Mouse (Mus musculus): ENCODE measurements around the gene Kbtbd6. TPM values are rescaled to one million over a fixed set of nuclear protein-coding genes. Genes with fewer than 3 reads are reported as not detected.
"Not testable (repeated sequence)": the region's sequence is repeated elsewhere in the genome, so short reads cannot be mapped to it uniquely, and the experiment has no call there.

Kbtbd6 gene
- polyA plus RNA-seq, 1 experiment: 5.3 TPM

DNA sequence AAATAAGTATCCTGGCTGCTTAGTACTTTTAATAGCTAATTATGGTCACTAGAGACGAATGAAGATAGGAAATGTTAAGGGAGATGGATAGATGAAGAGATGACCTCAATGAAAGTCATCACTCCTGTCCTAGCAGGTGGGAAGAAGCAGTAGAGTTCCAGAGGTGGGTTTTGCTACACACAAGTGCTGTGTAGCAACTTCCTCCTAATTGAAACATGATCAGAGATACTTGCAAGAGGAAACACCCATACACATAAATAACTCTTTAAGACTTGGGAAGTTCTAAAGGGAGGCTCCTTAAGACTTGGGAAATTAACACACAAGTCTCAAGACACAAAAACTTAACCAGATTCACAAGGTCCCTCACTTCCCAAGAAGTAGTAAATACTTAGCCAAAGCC, 17.6 kb upstream of the Kbtbd6 start:
- Histone ChIP-seq H3K27ac (ENCODE audit: control insufficient read depth, insufficient read depth, low read depth, low read length, poor library complexity) (no peak overlapping the region), H3K4me1 (ENCODE audit: control insufficient read depth, insufficient read depth, low read length) (peaks cover 1% of the 10 kb centered on the region), H3K4me3 (replicated peaks; ENCODE audit: control insufficient read depth, low read depth, low read length) (no peak overlapping the region)
- TF ChIP-seq CTCF (IDR thresholded peaks at IDR 0.05; ENCODE audit: control insufficient read depth, insufficient read depth, low read length): no peak
- TF ChIP-seq POLR2A (IDR thresholded peaks at IDR 0.05; ENCODE audit: borderline replicate concordance, control insufficient read depth, low read depth, low read length): no peak
- WGBS: 55% methylated on average over 1 of the region's 1 CpGs

GRCm38 (mm10) chr14:79440655-79441054, 11.0 kb upstream of the Kbtbd6 start:
- 58% methylated on average over 2 of the region's 2 CpGs for WGBS
- no peak overlapping the region for H3K4me3 ChIP-seq (replicated peaks; ENCODE audit: control insufficient read depth, low read depth, low read length)
- TF ChIP-seq POLR2A (IDR thresholded peaks at IDR 0.05; ENCODE audit: borderline replicate concordance, control insufficient read depth, low read depth, low read length) (no peak), CTCF (IDR thresholded peaks at IDR 0.05; ENCODE audit: control insufficient read depth, insufficient read depth, low read length) (no peak)
- H3K27ac ChIP-seq (ENCODE audit: control insufficient read depth, insufficient read depth, low read depth, low read length, poor library complexity): peak overlapping the region; percentile 15; the same call in 1 of the 2 replicates
- H3K4me1 ChIP-seq (ENCODE audit: control insufficient read depth, insufficient read depth, low read length): peaks cover 9% of the 10 kb centered on the region

DNA sequence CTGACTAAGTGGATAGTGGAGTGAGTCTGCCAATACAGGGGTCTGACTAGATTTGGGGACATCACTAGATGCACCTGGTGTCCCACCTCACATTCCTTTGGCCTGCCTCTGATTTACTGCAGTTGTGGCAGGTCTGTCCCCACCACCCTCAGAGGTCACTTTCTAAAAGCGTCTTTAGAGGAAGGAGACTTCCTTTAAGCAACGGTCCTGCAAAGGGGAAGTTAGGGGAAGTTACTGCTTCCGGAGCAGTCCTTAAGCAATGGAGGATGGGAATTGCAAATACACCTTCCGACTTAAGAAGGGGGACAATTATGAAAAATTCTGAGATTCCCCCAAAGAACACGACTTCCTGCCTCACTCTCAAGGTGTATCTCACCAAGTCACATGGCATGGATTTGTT, 10.2 kb upstream of the Kbtbd6 start:
- Histone ChIP-seq H3K27ac (ENCODE audit: control insufficient read depth, insufficient read depth, low read depth, low read length, poor library complexity) (peak overlapping the region; percentile 70; the same call in 1 of the 2 replicates), H3K4me3 (replicated peaks; ENCODE audit: control insufficient read depth, low read depth, low read length) (no peak overlapping the region), H3K4me1 (ENCODE audit: control insufficient read depth, insufficient read depth, low read length) (peaks cover 11% of the 10 kb centered on the region)
- TF ChIP-seq CTCF (IDR thresholded peaks at IDR 0.05; ENCODE audit: control insufficient read depth, insufficient read depth, low read length): no peak
- TF ChIP-seq POLR2A (IDR thresholded peaks at IDR 0.05; ENCODE audit: borderline replicate concordance, control insufficient read depth, low read depth, low read length): no peak
- 14% methylated on average over 5 of the region's 5 CpGs for WGBS

- 88% methylated on average over 9 of the region's 9 CpGs for WGBS
- Histone ChIP-seq H3K4me3 (replicated peaks; ENCODE audit: control insufficient read depth, low read depth, low read length) (peak overlapping the region; percentile 25), H3K27ac (ENCODE audit: control insufficient read depth, insufficient read depth, low read depth, low read length, poor library complexity) (no peak overlapping the region), H3K4me1 (ENCODE audit: control insufficient read depth, insufficient read depth, low read length) (peaks cover 10% of the 10 kb centered on the region)
- TF ChIP-seq CTCF (IDR thresholded peaks at IDR 0.05; ENCODE audit: control insufficient read depth, insufficient read depth, low read length): no peak
- no peak for TF ChIP-seq POLR2A (IDR thresholded peaks at IDR 0.05; ENCODE audit: borderline replicate concordance, control insufficient read depth, low read depth, low read length)
Measured at GRCm38 (mm10) chr14:79444601-79445000, 7.0 kb upstream of the Kbtbd6 start.

- no peak for TF ChIP-seq CTCF (IDR thresholded peaks at IDR 0.05; ENCODE audit: control insufficient read depth, insufficient read depth, low read length)
- no peak for TF ChIP-seq POLR2A (IDR thresholded peaks at IDR 0.05; ENCODE audit: borderline replicate concordance, control insufficient read depth, low read depth, low read length)
- WGBS: 67% methylated on average over 16 of the region's 16 CpGs
- H3K27ac ChIP-seq (ENCODE audit: control insufficient read depth, insufficient read depth, low read depth, low read length, poor library complexity): peak overlapping the region; percentile 12; the same call in 1 of the 2 replicates
- peaks cover 10% of the 10 kb centered on the region for H3K4me1 ChIP-seq (ENCODE audit: control insufficient read depth, insufficient read depth, low read length)
- H3K4me3 ChIP-seq (replicated peaks; ENCODE audit: control insufficient read depth, low read depth, low read length): peak overlapping the region; percentile 27
Measured at GRCm38 (mm10) chr14:79445055-79445620, 6.5 kb upstream of the Kbtbd6 start.

DNA sequence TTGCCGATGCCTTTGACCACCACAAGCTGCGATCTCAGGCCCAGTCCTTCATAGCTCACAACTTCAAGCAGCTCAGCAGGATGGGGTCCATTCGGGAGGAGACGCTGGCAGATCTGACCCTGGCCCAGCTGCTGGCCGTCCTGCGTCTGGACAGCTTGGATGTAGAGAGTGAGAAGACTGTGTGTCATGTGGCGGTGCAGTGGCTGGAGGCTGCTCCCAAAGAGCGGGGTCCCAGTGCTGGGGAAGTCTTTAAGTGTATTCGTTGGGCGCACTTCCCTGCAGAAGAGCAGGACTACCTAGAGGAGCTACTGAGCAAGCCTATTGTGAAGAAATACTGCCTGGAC, 928 bp downstream of the Kbtbd6 start:
- 98% methylated on average over 8 of the region's 10 CpGs for WGBS
- H3K4me1 ChIP-seq (ENCODE audit: control insufficient read depth, insufficient read depth, low read length); H3K27ac ChIP-seq (ENCODE audit: control insufficient read depth, insufficient read depth, low read depth, low read length, poor library complexity): not testable (repeated sequence)
- peak overlapping the region; percentile 18 for H3K4me3 ChIP-seq (replicated peaks; ENCODE audit: control insufficient read depth, low read depth, low read length)

- TF ChIP-seq CTCF (IDR thresholded peaks at IDR 0.05; ENCODE audit: control insufficient read depth, insufficient read depth, low read length) (no peak), POLR2A (IDR thresholded peaks at IDR 0.05; ENCODE audit: borderline replicate concordance, control insufficient read depth, low read depth, low read length) (no peak)
- 89% methylated on average over 1 of the region's 1 CpGs for WGBS
Measured at GRCm38 (mm10) chr14:79460401-79460800, 8.8 kb downstream of the Kbtbd6 start.

GRCm38 (mm10) chr14:79460988-79461387, 9.4 kb downstream of the Kbtbd6 start:
- Histone ChIP-seq H3K4me1 (ENCODE audit: control insufficient read depth, insufficient read depth, low read length) (peaks cover 3% of the 10 kb centered on the region), H3K27ac (ENCODE audit: control insufficient read depth, insufficient read depth, low read depth, low read length, poor library complexity) (peak overlapping the region; percentile 67), H3K4me3 (replicated peaks; ENCODE audit: control insufficient read depth, low read depth, low read length) (no peak overlapping the region)
- 78% methylated on average over 4 of the region's 4 CpGs for WGBS
- TF ChIP-seq CTCF (IDR thresholded peaks at IDR 0.05; ENCODE audit: control insufficient read depth, insufficient read depth, low read length) (no peak), POLR2A (IDR thresholded peaks at IDR 0.05; ENCODE audit: borderline replicate concordance, control insufficient read depth, low read depth, low read length) (no peak)

More at GRCm38 (mm10) chr14:79460401-79460800, 8.8 kb downstream of the Kbtbd6 start:
- no peak overlapping the region for H3K4me3 ChIP-seq (replicated peaks; ENCODE audit: control insufficient read depth, low read depth, low read length)
- no peak overlapping the region for H3K27ac ChIP-seq (ENCODE audit: control insufficient read depth, insufficient read depth, low read depth, low read length, poor library complexity)
- H3K4me1 ChIP-seq (ENCODE audit: control insufficient read depth, insufficient read depth, low read length): peaks cover 3% of the 10 kb centered on the region

- H3K27ac ChIP-seq (ENCODE audit: control insufficient read depth, insufficient read depth, low read depth, low read length, poor library complexity): no peak overlapping the region
- no peak for TF ChIP-seq CTCF (IDR thresholded peaks at IDR 0.05; ENCODE audit: control insufficient read depth, insufficient read depth, low read length)
- TF ChIP-seq POLR2A (IDR thresholded peaks at IDR 0.05; ENCODE audit: borderline replicate concordance, control insufficient read depth, low read depth, low read length): no peak
- H3K4me3 ChIP-seq (replicated peaks; ENCODE audit: control insufficient read depth, low read depth, low read length): no peak overlapping the region
- H3K4me1 ChIP-seq (ENCODE audit: control insufficient read depth, insufficient read depth, low read length): peaks cover 3% of the 10 kb centered on the region
- WGBS: 84% methylated on average over 1 of the region's 1 CpGs
Measured at GRCm38 (mm10) chr14:79465623-79466022, 14.0 kb downstream of the Kbtbd6 start.
